Comparison of ENCODE assay signal across 22 mouse cellular contexts in the genomic region with DNA sequence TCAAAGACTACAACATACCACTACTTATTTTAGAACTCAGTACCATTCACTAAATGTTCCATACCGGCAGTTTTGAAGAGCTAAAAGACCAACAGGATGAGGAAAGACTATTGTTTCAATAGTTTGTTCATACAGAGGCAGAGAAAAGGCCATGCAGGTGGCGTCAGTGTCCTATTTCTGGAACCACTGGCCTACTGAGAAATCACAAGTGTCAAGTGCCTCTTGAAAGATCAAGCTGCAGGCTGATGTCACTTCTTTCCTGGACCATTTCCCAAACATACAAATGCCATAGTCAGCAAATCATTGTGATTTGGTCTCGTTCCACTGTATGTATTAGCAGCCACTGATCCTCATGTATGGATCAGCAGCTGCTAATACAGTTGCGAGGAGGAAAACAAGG. TPM values are rescaled to one million over a fixed set of nuclear protein-coding genes. Genes with fewer than 3 reads are reported as not detected.
DNase-seq lines count a peak whose midpoint lies in the region; ATAC-seq and TF ChIP-seq lines count a peak whose summit lies in the region.
"Had no signal": no experiment of that assay in that cellular context is flagged by ENCODE, and none has a peak within 500 bp of the region (broad histone marks: within the 10 kb centered on the region; RNA-seq: fewer than 3 reads in every experiment).

No protein-coding gene starts in this region.

- peak overlapping the region; percentile 38; the same call in 1 of the 2 replicates for H3K27ac ChIP-seq in stomach, embryonic 16.5 days (ENCODE audit: low read length)
- H3K27ac ChIP-seq in stomach, postnatal 0 days (replicated peaks), result no peak overlapping the region
- H3K27ac ChIP-seq in heart, embryonic 15.5 days, result peak overlapping the region; percentile 72
- no peak overlapping the region for H3K27ac ChIP-seq in forebrain, embryonic 16.5 days (ENCODE audit: low read length)
- H3K27ac ChIP-seq in midbrain, embryonic 15.5 days, result no peak overlapping the region
- H3K27ac ChIP-seq: hindbrain, embryonic 13.5 days; limb, embryonic 15.5 days; midbrain, embryonic 13.5 days; neural tube, embryonic 13.5 days had no signal

- TF ChIP-seq CTCF in stomach, postnatal 0 days (IDR thresholded peaks at IDR 0.05; ENCODE audit: low read depth), result no peak

- TF ChIP-seq EP300 in stomach, postnatal 0 days (optimal IDR thresholded peaks at IDR 0.05), result no peak

- no peaks in the 10 kb centered on the region for H3K27me3 ChIP-seq in stomach, embryonic 16.5 days (ENCODE audit: control insufficient read depth, insufficient read depth, low read length)
- no peaks in the 10 kb centered on the region for H3K27me3 ChIP-seq in stomach, postnatal 0 days (ENCODE audit: control insufficient read depth, insufficient read depth, low read length)
- no peaks in the 10 kb centered on the region for H3K27me3 ChIP-seq in heart, embryonic 15.5 days
- H3K27me3 ChIP-seq in forebrain, embryonic 16.5 days (replicated peaks; ENCODE audit: control insufficient read depth, insufficient read depth, low read length), result no peaks in the 10 kb centered on the region
- no peaks in the 10 kb centered on the region for H3K27me3 ChIP-seq in midbrain, embryonic 15.5 days (replicated peaks)
- H3K27me3 ChIP-seq: CH12.LX; hindbrain, embryonic 13.5 days; limb, embryonic 15.5 days; midbrain, embryonic 13.5 days; neural tube, embryonic 13.5 days had no signal

- 51% methylated on average over 4 of the region's 4 CpGs for WGBS in stomach, embryonic 16.5 days
- WGBS in stomach, postnatal 0 days, result 49% methylated on average over 4 of the region's 4 CpGs
- 33% methylated on average over 4 of the region's 4 CpGs for WGBS in heart, embryonic 15.5 days
- WGBS in forebrain, embryonic 16.5 days, result 58% methylated on average over 4 of the region's 4 CpGs
- WGBS in midbrain, embryonic 15.5 days, result 65% methylated on average over 4 of the region's 4 CpGs

- H3K9me3 ChIP-seq in stomach, embryonic 16.5 days (replicated peaks; ENCODE audit: control insufficient read depth, low read length), result no peaks in the 10 kb centered on the region
- H3K9me3 ChIP-seq in stomach, postnatal 0 days (ENCODE audit: control insufficient read depth, low read length), result no peaks in the 10 kb centered on the region
- H3K9me3 ChIP-seq in heart, embryonic 15.5 days (replicated peaks), result no peaks in the 10 kb centered on the region
- H3K9me3 ChIP-seq in forebrain, embryonic 16.5 days (ENCODE audit: control insufficient read depth, low read length), result no peaks in the 10 kb centered on the region
- no peaks in the 10 kb centered on the region for H3K9me3 ChIP-seq in midbrain, embryonic 15.5 days
- H3K9me3 ChIP-seq: hindbrain, embryonic 13.5 days; limb, embryonic 15.5 days; neural tube, embryonic 13.5 days had no signal

- no peaks in the 10 kb centered on the region for H3K36me3 ChIP-seq in stomach, embryonic 16.5 days (ENCODE audit: control insufficient read depth, insufficient read depth, low read length)
- no peaks in the 10 kb centered on the region for H3K36me3 ChIP-seq in stomach, postnatal 0 days (ENCODE audit: control insufficient read depth, insufficient read depth, low read length)
- H3K36me3 ChIP-seq in heart, embryonic 15.5 days, result no peaks in the 10 kb centered on the region
- no peaks in the 10 kb centered on the region for H3K36me3 ChIP-seq in forebrain, embryonic 16.5 days (ENCODE audit: control insufficient read depth, insufficient read depth)
- no peaks in the 10 kb centered on the region for H3K36me3 ChIP-seq in midbrain, embryonic 15.5 days (replicated peaks)
- H3K36me3 ChIP-seq: hindbrain, embryonic 13.5 days; limb, embryonic 15.5 days; midbrain, embryonic 13.5 days; neural tube, embryonic 13.5 days had no signal

- H3K4me3 ChIP-seq in stomach, embryonic 16.5 days (replicated peaks; ENCODE audit: low read length), result no peak overlapping the region
- H3K4me3 ChIP-seq in stomach, postnatal 0 days (ENCODE audit: low read depth, low read length), result no peak overlapping the region
- no peak overlapping the region for H3K4me3 ChIP-seq in heart, embryonic 15.5 days
- H3K4me3 ChIP-seq in forebrain, embryonic 16.5 days (replicated peaks; ENCODE audit: low read length), result no peak overlapping the region
- no peak overlapping the region for H3K4me3 ChIP-seq in midbrain, embryonic 15.5 days
- H3K4me3 ChIP-seq: hindbrain, embryonic 13.5 days; limb, embryonic 15.5 days; midbrain, embryonic 13.5 days; neural tube, embryonic 13.5 days had no signal

- no peak overlapping the region for H3K9ac ChIP-seq in stomach, embryonic 16.5 days (ENCODE audit: low read length)
- no peak overlapping the region for H3K9ac ChIP-seq in stomach, postnatal 0 days (ENCODE audit: low read length)
- H3K9ac ChIP-seq in heart, embryonic 15.5 days, result no peak overlapping the region
- H3K9ac ChIP-seq in forebrain, embryonic 16.5 days (replicated peaks; ENCODE audit: low read depth, low read length), result no peak overlapping the region
- H3K9ac ChIP-seq in midbrain, embryonic 15.5 days, result no peak overlapping the region
- H3K9ac ChIP-seq: forebrain, postnatal 0 days; hindbrain, embryonic 13.5 days; limb, embryonic 15.5 days; midbrain, embryonic 13.5 days; neural tube, embryonic 13.5 days had no signal

- ATAC-seq in stomach, embryonic 16.5 days (ENCODE audit: insufficient read depth, low FRiP score), result no peak
- ATAC-seq in stomach, postnatal 0 days (ENCODE audit: low FRiP score, low TSS enrichment), result no peak
- ATAC-seq in heart, embryonic 15.5 days (replicated peaks; ENCODE audit: insufficient number of reproducible peaks, insufficient read depth, low FRiP score, low read depth), result no peak; the same call in 1 of the 2 replicates
- ATAC-seq in forebrain, embryonic 16.5 days, result no peak
- ATAC-seq in midbrain, embryonic 15.5 days (replicated peaks), result no peak
- ATAC-seq: forebrain, postnatal 0 days; inflammation-experienced regulatory T-cells, adult 6 months; midbrain, embryonic 13.5 days had no signal

- no peak overlapping the region for H3K4me2 ChIP-seq in stomach, embryonic 16.5 days (ENCODE audit: low read depth, low read length)
- H3K4me2 ChIP-seq in stomach, postnatal 0 days (replicated peaks; ENCODE audit: low read depth), result no peak overlapping the region
- 0 out of 2 replicates have a peak overlapping the region, but pooled peaks have one; percentile 10 for H3K4me2 ChIP-seq in heart, embryonic 15.5 days
- H3K4me2 ChIP-seq in forebrain, embryonic 16.5 days (ENCODE audit: low read length), result no peak overlapping the region
- H3K4me2 ChIP-seq in midbrain, embryonic 15.5 days, result no peak overlapping the region
- H3K4me2 ChIP-seq: hindbrain, embryonic 13.5 days; limb, embryonic 15.5 days; midbrain, embryonic 13.5 days; neural tube, embryonic 13.5 days had no signal

- no peak for DNase-seq in stomach, postnatal 0 days (ENCODE audit: low spot score)
- DNase-seq in lung, postnatal 10 days, result peak; percentile 20
- DNase-seq in gastrocnemius, adult 8-10 months (ENCODE audit: low spot score in 2 of 2), result no peak
- DNase-seq: adrenal gland, postnatal 36 days; cerebellum, adult 8-10 months; forebrain, postnatal 0 days; gastrocnemius, postnatal 10 days; kidney, adult 2 months; kidney, postnatal 10 days; thymus, postnatal 36 days had no signal

- no peaks in the 10 kb centered on the region for H3K4me1 ChIP-seq in stomach, embryonic 16.5 days (ENCODE audit: control insufficient read depth, insufficient read depth, low read length)
- H3K4me1 ChIP-seq in stomach, postnatal 0 days (replicated peaks; ENCODE audit: control insufficient read depth, insufficient read depth), result no peaks in the 10 kb centered on the region
- H3K4me1 ChIP-seq in heart, embryonic 15.5 days (replicated peaks), result no peaks in the 10 kb centered on the region
- H3K4me1 ChIP-seq in forebrain, embryonic 16.5 days (replicated peaks; ENCODE audit: control insufficient read depth, insufficient read depth, low read length), result no peaks in the 10 kb centered on the region
- no peaks in the 10 kb centered on the region for H3K4me1 ChIP-seq in midbrain, embryonic 15.5 days
- H3K4me1 ChIP-seq: hindbrain, embryonic 13.5 days; limb, embryonic 15.5 days; midbrain, embryonic 13.5 days; neural tube, embryonic 13.5 days had no signal

RNA-seq across cellular contexts. Expression of gene Il13ra1, which starts 34.8 kb away (rescaled TPM):
- polyA plus RNA-seq in stomach, embryonic 16.5 days (2015; fragmentation: Nextera tagmentation; extraction: Ambion mirVana), result 36.6 and 36.9 TPM in 2 replicates
- polyA plus RNA-seq in stomach, postnatal 0 days (2015; fragmentation: Nextera tagmentation; extraction: Ambion mirVana), result 20.7 and 22.8 TPM in 2 replicates
- 30.7 and 31.0 TPM in 2 replicates for polyA plus RNA-seq in heart, embryonic 15.5 days (2015; fragmentation: Nextera tagmentation; extraction: Ambion mirVana)
- total RNA-seq in gastrocnemius, adult 8-10 months (2022), result 1 to 10 TPM in 3 of 4 experiments, under 1 TPM in 1; 0.90 to 1.7 (median 1.2) TPM
- 5.9 and 6.5 TPM in 2 replicates for polyA plus RNA-seq in forebrain, embryonic 16.5 days (2015; fragmentation: Nextera tagmentation; extraction: Ambion mirVana)
- polyA plus RNA-seq in midbrain, embryonic 15.5 days (2015; fragmentation: Nextera tagmentation; extraction: Ambion mirVana), result 6.5 and 7.1 TPM in 2 replicates
- total RNA-seq: MEL had no signal

RNA-seq across cellular contexts. Expression of gene Zcchc12, which starts 49.0 kb away (rescaled TPM):
- polyA plus RNA-seq in stomach, embryonic 16.5 days (2015; fragmentation: Nextera tagmentation; extraction: Ambion mirVana), result 17.6 and 18.4 TPM in 2 replicates
- 12.0 and 12.7 TPM in 2 replicates for polyA plus RNA-seq in stomach, postnatal 0 days (2015; fragmentation: Nextera tagmentation; extraction: Ambion mirVana)
- polyA plus RNA-seq in heart, embryonic 15.5 days (2015; fragmentation: Nextera tagmentation; extraction: Ambion mirVana), result 3.0 and 4.8 TPM in 2 replicates
- total RNA-seq in gastrocnemius, adult 8-10 months (2022), result not detected
- polyA plus RNA-seq in forebrain, embryonic 16.5 days (2015; fragmentation: Nextera tagmentation; extraction: Ambion mirVana), result 164 and 300 TPM in 2 replicates
- polyA plus RNA-seq in midbrain, embryonic 15.5 days (2015; fragmentation: Nextera tagmentation; extraction: Ambion mirVana), result 418 and 438 TPM in 2 replicates
- total RNA-seq: CH12.LX; megakaryocyte, adult 5-6 weeks; MEL had no signal

Comparison
In these comparisons a context has a peak if more than half of its experiments do, and no peak if none do; other contexts are left out.
1. H3K27ac ChIP-seq: peak in stomach, embryonic 16.5 days (single experiment) and heart, embryonic 15.5 days (single experiment); none in stomach, postnatal 0 days (single experiment), forebrain, embryonic 16.5 days (single experiment) and midbrain, embryonic 15.5 days (single experiment).